Mouse (Mus musculus) spleen, adult 2 months (tissue): ENCODE measurements around the gene Kat2a.
A peak's percentile ranks its signal among the peaks of the same experiment; 100 is the strongest.

Experiments
- CTCF ChIP-seq: fragments of 200-500 bp; IDR thresholded peaks from 2 replicates; pipeline ENCODE4 v1.5.1; 2011; ENCODE audit warnings: mild to moderate bottlenecking, inconsistent platforms; ENCODE audit not compliant: insufficient read depth, insufficient read length, insufficient replicate concordance; ENCODE audit errors: extremely low read depth
- POLR2A ChIP-seq: fragments of 200-500 bp; IDR thresholded peaks from 2 replicates; pipeline ENCODE4 v1.6.1; 2011; ENCODE audit warnings: low read depth, low read length, inconsistent platforms

GRCm38 (mm10) chr11:100738066-100738604, 25.9 kb upstream of the Kat2a start, which contains the start of gene Rab5c:
- TF ChIP-seq CTCF (no peak), POLR2A (peak; percentile 39; the same call in 1 of the 2 replicates)
